Mouse (Mus musculus): ENCODE measurements at regions not wholly inside any gene's neighbourhood (a gene's known extent, or its start where the extent isn't known, plus 50 kb on each side); places are given as distances from the start of the nearest gene placed in this dataset.
A peak's percentile ranks its signal among the peaks of the same experiment; 100 is the strongest.

- no peak for DNase-seq (ENCODE audit: low spot score)
Observed at GRCm38 (mm10) chr1:21132340-21132739, 53.3 kb upstream of the Tram2 start.

- DNase-seq (ENCODE audit: low spot score): no peak
Observed at GRCm38 (mm10) chr1:21146961-21147360, 67.9 kb upstream of the Tram2 start.

- DNase-seq (ENCODE audit: low spot score): peak; percentile 63
Observed at GRCm38 (mm10) chr1:21161742-21162141, 56.6 kb upstream of the Tmem14a start.

GRCm38 (mm10) chr1:21166287-21166733, 52.1 kb upstream of the Tmem14a start:
- DNase-seq (ENCODE audit: low spot score): peak; percentile 86

- DNase-seq (ENCODE audit: low spot score): peak; percentile 1
Observed at GRCm38 (mm10) chr1:21166762-21167161, 51.6 kb upstream of the Tmem14a start.

Data from lung, postnatal 25 days (tissue).